Mouse (Mus musculus) right cerebral cortex, postnatal 4 days (tissue): ENCODE measurements at regions not wholly inside any gene's neighbourhood (a gene's known extent, or its start where the extent isn't known, plus 50 kb on each side); places are given as distances from the start of the nearest gene placed in this dataset.

Source experiments
- DNase-seq: peaks from one replicate; pipeline ENCODE4 v3.0.0-alpha.2; 2022

DNA sequence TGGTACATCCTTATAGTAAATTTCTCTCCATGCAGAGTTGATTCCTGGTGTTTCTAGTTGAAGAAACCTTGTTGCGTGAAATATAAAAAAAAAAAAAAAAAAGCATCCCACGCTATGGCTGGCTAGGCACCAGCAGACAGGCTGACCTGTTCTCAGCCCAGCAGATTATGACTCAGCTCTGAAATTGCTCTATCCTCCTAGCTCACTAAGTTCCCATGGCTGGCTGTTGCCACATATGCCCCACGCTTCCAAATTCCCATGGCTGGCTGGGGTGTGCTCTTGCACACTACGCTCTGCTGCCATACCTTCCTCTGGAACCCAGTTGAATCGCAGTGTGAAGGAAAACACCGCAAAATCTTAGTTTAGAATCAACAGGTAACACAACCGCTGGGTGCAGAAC is 270.1 kb downstream of the Mid1ip1 start:
- no peak for DNase-seq

DNA sequence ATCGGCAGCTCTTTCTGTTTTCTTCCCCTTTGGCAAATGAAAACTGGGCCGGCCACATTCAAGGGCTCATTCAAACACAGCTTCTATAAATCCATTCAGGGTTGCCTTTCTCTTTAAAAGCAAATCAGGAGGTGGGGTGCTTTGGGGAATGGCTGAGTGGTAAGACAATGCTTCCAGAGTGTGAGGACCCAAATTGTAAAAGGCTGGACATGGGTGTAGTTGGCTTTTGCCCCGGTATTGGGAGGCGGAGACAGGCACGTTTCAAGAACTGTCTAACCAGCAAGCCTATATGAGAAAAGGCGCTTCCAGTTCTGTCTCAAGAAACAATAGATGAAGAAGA is 277.0 kb downstream of the Mid1ip1 start:
- no peak for DNase-seq

DNA sequence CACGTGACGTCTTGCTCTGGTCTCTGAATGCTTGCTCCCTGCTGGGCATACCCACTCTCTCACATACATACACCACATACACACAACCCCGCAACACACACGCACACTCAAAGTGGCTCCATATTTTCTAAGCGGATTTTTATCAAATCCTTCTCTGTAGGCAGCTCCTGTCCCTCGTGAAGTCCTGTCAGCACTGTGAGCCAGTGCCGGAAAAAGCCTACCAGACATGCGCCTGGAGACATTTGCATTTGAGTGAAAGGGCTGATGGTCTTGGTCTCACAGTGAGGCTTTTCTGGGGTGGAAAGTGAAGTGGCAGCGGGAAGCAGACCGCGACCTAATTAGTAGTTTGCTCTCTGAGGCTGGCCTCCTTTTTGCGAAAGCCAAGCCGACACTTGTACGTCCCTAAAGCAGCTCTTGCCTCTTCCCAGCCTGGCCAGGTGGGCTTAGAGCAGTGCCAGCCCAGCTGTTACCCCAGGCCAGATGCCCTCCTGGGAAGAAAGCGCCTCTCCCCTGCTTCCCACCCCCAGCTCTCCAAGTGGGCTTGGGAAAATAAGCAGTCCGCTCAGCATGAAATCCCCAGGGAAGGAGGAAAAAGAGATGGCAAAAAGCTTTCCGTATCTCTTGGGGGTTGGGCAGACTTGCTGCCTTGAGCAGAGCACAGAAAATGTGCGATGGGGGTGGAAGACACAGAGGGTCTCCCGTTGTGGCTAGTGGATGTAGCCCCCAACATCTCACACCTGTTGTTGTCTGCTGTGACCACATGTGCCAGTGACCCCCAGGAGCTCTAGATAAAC is 277.6 kb downstream of the Mid1ip1 start:
- peak; percentile 24 for DNase-seq

DNA sequence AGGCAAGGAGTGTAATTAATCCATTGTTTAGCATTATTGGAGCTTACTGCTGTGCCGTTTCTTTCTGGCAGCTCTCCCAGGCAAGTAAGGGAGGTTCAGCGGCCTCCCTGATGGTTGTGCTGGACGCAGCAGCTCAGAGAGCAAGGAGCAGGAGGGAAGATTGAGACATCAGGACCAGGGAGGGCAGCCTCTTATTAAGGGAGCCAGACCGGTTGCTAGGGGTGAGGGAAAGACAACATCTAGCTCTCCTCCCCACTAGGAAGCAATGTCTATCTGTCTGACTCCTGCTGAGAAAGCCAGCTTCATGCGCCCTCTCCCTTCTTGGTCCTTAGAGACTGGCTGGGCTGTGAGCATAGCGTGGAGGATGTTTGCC is 278.2 kb downstream of the Mid1ip1 start:
- DNase-seq, result no peak

DNA sequence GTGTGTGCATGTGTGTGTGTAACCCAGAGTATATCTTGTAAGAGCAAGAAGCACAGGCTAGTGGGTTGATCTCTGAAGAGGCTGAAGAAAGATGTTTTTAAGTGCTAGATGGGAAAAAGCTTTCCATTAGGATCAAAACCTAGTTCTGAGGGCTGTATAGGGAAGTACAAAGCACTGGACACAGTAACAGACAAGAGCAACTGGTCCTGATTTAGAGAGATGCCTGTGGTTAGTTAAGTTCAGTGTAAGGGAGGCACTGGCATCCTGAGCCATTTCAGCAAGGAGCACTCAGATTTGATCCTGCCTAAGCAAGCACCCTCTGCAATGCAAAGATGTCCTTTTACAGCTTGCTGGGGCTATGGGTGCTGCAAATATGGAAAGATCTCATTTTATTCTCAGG is 280.1 kb downstream of the Mid1ip1 start:
- no peak for DNase-seq

DNA sequence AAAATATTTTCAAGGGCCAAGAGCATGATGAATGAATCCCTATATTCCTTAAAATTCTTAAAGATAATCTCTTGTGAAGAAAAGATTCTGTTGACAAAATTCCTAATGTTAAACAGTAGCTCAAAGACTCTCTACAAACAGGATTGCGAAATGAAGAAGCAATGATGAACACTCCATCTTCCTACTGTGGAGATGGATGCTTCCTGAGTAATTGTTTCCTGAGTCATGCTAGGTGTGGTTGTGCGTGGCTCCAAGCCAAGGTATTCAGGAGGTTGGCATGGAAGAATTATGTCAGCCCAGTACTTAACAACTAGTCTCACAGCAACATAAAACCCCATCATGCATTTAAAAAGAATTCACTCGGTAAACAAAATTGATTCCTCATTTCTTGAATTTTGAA is 286.4 kb downstream of the Mid1ip1 start:
- no peak for DNase-seq

DNA sequence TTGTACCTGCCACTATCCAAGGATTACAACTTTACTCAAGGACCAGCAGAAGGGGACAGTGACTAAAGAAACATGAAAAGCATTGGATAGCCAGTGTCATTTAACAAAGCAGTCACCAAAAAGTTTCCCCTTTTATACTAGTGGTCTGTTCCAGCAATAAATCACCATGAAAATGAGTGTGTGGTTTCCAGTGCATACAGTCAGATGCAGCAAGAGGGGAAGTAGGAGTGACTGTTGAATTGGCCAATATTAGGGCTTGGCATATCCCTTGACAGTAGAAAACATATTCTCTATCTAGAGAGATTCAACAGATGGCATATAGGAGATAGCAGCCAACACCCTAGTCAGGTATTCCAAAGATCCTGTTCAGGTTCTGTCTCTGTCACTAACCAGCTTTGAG is 259.8 kb upstream of the H2al1a start:
- no peak for DNase-seq

DNA sequence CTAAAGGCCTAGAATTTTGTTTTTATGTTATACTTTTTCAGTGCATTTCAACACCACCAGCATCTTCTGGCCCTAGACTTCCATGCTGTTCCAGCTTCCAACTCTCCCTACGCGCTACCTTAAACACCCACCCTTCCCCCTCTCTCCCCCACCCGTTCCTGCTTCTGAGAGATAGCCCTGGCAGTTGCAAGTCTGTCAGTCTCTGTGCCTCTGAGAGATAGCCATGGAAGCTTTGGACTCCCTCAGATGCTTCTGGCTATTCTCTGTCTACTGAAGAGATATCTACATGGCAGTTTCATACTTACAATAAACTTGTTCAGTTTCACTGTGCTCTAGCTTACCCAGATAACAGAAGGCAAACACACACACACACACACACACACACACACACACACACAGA is 252.3 kb upstream of the H2al1a start:
- no peak for DNase-seq

DNA sequence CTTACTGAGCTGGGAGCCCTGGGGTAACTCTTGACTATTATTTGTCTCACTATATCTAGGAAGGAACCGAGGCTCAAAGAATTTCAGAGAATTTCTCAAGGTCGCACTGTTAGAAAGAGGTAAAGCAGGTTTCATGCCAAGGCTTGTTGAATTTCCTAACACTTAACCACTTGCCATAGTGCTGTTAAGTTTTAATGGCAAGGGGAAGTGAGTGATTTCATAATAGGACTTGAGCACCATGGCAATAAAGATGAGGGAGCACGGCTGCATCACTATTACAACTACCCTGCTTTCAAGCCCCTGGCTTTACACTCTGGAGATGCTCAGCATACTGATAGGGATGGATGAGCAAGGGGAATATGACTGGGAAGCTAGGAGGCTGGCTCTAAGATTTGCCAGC is 216.9 kb upstream of the H2al1a start:
- DNase-seq, result no peak

DNA sequence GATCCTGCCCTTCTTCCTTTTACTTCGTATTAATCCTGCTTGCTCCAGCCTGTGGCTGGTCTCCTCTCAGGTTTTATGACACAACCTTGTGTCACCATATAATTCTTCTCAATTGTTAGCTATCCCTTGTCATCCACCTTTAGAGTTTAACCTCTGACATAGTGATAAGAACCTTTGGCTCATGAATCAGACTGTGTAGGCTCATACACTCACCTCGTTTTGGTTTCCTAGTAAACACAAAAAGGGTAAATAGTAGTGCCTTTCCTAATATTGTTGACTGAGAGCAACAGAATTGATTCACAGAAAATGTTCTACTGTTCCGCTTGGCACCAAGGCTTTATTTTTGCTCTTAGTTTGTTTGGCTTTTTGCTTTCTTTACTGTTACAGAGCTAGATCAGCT is 216.2 kb upstream of the H2al1a start:
- no peak for DNase-seq

DNA sequence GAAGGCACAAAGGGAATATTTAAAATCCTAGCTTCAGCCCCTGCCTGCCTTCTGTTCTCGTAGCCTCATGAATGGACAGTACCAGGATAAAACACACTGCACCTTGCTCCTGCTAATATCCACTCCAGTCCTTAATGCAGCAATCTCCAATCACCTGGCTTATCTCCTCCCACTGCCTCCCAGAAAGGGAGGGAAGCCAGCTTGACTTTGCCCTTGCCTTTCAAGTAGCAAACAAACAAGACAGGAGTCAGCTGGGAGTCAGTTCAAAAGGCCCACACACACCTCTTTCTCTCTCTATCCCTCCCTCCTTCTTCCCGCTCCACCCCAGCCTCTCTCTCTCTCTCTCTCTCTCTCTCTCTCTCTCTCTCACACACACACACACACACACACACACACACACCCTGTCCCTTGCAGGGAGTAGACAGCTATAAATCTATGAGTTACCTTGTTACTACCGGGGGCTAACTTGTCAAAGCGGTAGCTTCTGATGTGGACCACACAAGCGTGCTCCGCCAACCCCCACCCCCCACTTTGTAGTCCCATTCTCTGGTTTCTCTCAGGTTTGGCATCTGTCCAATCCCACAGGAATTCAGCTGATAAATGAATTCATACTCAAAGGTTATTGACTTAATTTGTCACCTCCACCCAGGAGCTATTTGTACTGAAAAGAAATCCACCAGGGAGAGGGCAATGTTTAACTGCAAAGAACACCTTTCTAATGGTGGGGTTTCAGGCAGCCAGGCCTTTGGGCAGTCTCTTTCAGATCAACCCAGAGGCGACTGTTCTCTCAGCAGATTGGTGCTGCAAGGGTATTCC is 212.6 kb upstream of the H2al1a start:
- DNase-seq, result no peak

DNA sequence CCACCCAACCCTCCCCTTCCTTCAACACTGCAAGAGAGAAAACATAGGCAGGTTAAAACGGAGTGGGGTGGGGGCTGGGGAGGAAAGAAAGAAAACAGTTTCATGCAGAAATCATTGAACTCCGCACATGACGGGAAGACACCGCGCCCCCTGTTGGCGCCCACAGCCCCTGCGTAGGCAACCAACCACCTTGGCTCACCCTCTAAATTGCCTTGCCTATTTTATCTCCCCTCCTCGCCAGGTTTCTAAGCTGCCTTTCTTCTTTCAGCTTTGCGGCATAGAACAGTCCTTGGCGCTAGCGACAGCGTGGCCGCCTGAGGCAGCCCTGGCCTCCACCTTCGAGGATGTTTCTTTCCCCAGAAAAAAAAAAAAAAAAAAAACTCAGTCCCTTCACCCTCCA is 211.1 kb upstream of the H2al1a start:
- peak; percentile 63 for DNase-seq

DNA sequence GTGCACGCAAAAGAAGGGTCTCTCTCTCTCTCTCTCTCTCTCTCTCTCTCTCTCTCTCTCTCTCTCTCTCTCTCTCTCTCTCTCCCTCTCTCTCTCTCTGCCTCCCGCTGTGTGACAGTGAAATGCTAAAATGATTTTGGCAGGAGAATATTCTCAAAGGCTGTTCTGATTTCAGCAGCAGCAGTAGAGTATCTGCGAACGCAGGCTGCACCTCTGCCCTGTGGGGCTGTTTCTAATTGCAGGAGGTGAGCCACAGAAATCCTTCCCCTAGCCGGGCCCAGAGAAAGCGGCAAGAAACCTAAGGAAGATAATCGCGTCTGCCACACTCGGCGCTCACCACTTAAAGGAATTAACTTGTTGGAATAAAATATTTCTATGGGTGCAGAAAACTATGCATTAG is 210.6 kb upstream of the H2al1a start:
- DNase-seq, result no peak

DNA sequence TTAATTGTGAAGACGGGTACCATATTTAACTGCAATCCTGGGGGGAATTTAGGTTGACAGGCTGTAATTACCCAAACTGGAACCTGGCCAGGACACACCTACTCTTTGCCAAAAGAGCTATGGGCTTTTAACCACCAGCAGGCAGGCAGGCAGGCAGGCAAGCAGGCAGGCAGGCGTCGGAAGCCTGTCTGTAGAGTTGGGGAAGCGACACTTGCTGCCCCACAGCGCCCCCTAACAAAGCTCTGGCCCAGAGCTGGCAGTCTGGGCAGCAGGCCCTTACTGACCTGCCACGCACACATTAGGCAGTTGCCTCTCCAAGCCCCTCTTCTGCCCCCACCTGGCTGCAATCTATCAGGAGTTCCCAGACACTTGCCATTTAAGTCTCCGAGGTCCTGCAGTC is 208.6 kb upstream of the H2al1a start:
- DNase-seq, result peak; percentile 52

DNA sequence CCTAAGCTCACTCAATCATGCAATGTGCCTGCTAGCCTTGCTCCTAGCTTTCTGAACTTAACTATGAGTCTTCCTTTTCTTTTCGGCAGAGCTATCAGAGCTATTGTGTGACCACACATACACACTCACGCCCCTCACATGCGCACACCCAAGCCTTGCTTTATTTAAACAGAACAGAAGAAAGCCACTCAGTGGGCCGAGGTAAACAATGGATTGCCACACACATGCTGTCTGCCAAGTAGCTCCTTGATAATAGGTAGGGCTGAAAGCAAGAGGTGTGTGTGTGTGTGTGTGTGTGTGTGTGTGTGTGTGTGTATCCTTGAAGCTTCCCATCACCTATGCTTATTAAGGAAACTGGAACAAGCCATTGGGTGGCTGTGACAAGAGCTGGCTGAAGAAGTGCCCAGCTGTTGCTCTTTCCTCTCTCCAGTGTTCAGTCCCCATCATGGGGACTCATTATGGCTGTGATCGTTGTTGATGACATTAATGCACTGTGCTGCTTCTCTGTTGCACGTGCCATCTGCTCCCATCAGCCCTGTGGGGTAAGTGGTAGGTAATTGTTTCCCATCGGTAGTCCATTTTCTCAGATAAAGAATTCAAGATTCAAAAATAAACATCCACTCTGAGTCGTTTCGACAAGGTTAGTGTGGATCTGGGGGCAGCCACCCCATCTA is 201.3 kb upstream of the H2al1a start:
- no peak for DNase-seq

DNA sequence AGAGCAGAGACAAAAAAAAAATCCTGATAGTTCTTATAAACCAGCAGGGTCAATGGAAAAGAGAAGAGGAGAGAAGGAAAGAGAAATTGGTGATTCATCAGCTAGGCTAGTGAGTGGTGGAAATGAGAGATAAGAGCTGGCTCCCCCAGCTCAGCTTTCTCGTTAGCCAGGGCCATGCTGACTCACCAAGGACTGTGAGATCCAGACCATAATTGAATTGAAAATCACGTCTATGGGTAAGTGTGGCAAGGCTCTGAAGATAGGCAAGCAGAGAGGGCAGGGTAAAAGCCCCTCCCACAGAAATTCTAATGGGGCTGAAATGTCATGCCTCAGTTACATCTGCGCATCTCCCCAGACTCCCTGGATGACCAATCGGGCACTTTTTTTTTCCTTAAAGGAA is 200.7 kb upstream of the H2al1a start:
- DNase-seq, result no peak

DNA sequence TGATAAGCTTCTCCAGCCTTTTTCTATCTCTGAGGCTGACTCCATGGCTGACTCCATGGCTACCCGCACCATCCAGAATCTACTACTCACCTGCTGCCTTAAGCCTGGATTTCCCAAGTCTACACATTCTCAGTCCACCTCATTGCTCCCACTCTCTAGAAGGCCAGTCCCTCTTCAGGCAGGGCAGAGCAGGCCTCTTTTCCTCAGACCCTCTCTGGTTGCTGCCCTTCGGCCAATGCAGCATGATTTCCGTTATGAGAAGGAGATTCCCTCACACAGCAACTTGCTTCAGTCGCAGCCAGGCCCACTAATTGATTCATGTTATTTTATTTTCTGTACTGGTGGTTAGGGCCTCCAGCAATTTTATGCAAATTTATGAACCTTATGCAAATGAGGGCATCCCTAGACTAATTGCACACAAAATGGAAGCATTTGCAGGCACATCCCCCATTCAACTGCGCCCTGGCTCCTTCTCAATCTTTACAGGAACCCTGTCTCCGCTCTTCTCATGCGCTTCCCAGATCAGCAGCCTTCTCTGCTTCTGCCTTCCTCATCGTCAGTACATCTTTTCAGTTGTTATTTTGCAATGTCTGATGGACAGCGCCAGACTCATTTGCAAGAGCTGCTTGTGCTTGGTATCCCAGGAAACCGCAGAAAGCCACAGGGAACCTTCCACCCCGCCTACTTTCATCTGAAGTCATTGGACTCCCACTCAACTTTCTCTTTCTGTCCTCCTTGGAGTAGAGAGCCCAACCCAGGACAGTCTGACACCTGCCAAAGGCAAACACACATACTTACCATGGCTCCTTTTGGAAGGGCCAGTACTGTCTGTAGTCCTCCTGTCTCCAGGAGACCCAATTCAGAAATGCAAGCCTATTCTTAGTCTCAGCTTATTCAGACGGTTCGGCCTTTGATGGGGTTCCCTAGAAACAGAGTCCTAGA is 199.6 kb upstream of the H2al1a start:
- no peak for DNase-seq

DNA sequence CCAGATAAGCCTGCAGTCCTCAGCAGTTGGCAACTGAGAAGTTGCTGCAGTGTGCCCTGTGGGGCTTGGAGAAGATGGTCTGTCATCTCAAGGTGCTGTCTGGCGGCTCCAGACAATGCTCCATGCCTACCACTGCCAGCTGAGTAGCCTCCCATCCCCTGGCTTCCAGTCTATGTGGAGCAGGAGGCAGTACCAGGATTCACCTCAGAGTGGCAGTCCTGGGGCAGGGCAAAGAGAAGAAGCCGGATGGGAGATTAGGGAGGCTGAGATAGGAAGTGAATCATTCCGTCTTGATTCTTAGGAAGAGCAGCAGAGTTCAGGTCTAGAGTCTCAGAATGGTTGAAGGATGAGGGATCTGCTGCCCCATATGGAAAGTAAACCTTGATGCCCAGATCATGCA is 198.1 kb upstream of the H2al1a start:
- DNase-seq, result no peak

DNA sequence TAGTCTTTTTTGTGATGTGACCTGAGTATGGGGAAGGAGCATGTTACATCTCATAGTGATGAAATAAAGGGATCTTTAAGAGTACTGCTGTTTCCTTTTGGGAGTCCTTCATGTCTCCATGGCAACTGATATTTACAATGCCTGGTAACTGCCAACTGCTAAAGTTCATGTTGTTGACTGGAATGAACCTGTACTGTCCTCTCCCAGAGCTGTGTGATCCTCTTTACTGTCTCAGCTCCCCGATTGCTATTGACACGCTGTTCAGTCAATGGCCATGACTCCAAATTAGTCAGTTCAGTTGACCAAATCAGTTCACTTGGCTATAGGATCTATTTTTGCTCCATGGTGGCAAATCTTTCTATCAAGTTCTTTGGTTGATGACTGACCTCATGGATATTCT is 167.8 kb upstream of the H2al1a start:
- DNase-seq, result no peak

DNA sequence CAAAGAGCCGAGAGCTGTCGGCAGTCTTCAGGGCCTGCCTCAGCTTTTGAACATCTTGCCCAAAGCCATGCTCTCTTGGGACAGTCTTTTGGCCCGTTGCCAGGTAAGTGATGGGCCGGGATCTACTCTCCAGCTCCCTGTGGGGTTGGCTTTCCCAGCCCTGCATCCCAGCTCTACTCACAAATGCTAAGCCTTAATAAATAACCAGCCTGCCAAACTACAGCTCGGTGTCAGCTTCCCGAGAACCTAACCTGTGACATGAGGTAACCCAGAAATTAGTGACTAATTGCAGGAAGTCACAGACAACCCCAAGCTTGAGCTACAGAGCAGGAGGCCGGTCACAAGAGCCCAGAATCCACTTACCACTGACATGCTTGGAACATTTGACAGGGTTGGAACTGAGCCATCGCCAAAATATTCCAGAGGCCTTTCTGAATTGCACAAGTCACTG is 159.1 kb upstream of the H2al1a start:
- DNase-seq, result peak; percentile 13

DNA sequence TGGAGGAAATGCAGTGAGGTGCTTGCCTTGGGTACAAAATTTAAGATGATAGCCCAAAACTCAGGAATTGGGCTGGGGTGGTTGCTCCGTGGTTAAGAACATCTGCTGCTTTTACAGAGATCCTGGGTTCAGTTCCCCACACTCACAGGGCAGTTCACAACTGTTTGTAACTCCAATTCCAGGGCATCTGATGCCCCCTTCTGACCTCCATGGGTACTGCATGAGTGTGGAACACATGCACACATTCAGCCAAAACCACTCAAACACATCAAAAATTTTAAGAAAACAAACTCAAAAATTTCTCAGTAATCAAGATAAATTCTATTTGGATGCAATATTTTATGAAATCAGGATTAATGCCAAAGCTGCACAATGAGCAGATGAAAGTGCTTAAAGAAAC is 157.8 kb upstream of the H2al1a start:
- DNase-seq, result no peak

DNA sequence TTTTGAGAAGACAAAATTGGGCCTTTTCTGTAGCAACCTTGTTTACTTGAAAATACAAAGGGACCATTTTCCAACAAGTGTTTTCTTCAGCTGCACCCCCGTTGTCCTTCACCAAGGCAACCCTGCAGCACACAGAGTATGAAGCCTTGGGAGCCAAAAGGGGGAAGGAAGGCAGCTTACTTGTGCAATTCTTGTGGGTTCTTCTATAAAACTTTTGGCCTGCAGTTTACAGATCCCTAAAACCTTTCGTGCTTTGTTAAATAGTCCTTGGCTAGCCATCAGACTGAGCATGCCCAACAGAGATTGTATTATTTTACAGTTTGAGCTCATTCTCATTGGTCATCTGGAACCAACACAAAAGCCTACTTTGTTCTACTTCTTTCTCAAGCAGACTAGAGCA is 140.6 kb upstream of the H2al1a start:
- no peak for DNase-seq

DNA sequence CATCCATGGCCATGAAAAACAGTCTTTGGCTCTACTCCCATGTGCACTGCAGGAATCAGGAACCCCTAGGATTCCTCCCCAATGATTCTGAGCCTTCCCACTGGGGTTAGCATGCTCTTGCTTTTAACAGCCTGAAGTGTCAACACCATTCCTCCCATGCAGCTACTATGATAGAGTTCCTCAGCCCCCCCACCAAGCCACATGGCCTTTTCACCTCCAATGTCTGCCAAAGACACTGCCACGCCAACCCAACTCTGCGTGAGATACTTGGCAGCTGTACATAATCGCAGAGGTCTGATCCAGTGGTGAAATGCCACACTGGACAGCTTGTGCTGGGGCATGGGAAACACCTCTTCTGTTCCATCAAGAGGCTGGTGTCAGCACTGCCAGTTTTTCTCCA is 128.6 kb upstream of the H2al1a start:
- DNase-seq, result no peak
